9 mouse cellular contexts compared by ENCODE assay signal in genomic region chr17:83224451-83224971, GRCm38 (mm10). TPM values are rescaled to one million over a fixed set of nuclear protein-coding genes. Genes with fewer than 3 reads are reported as not detected.
A peak's percentile ranks its signal among the peaks of the same experiment; 100 is the strongest.
DNase-seq lines count a peak whose midpoint lies in the region; ATAC-seq and TF ChIP-seq lines count a peak whose summit lies in the region.
"Had no signal": no experiment of that assay in that cellular context is flagged by ENCODE, and none has a peak within 500 bp of the region (broad histone marks: within the 10 kb centered on the region; RNA-seq: fewer than 3 reads in every experiment).

No protein-coding gene starts in this region.

- intact Hi-C loops in gastrocnemius, postnatal 36 days (cut with DNase I) = no loop called here

- peaks cover 21% of the 10 kb centered on the region for H3K4me1 ChIP-seq in E14TG2a.4 (replicated peaks; ENCODE audit: low read depth, low read length)
- peaks cover 31% of the 10 kb centered on the region for H3K4me1 ChIP-seq in hindbrain, embryonic 12.5 days
- H3K4me1 ChIP-seq in limb, embryonic 11.5 days (ENCODE audit: control insufficient read depth, insufficient read depth, low read length) = peaks cover 33% of the 10 kb centered on the region

- H3K27ac ChIP-seq in hindbrain, embryonic 12.5 days = peak overlapping the region; percentile 60
- H3K27ac ChIP-seq in limb, embryonic 11.5 days (replicated peaks; ENCODE audit: low read depth, low read length) = no peak overlapping the region

- ATAC-seq in cerebellum, adult (ENCODE audit: insufficient number of reproducible peaks, low FRiP score, low TSS enrichment) = 0 out of 2 replicates have a peak, but pooled peaks have one; percentile 20
- peak; percentile 65 for ATAC-seq in hindbrain, embryonic 12.5 days (ENCODE audit: low FRiP score)
- no peak for ATAC-seq in limb, embryonic 11.5 days (ENCODE audit: insufficient number of reproducible peaks, low FRiP score, low TSS enrichment, low read depth)
- ATAC-seq: inflammation-experienced regulatory T-cells, adult 6 months had no signal

- no peak for DNase-seq in cerebellum, postnatal 25 days
- peak; percentile 44 for DNase-seq in limb, embryonic 11.5 days (ENCODE audit: low spot score)
- DNase-seq in urinary bladder, postnatal 25 days (ENCODE audit: low spot score) = no peak
- DNase-seq in spleen, postnatal 36 days (ENCODE audit: low spot score in 2 of 2) = no peak
- no peak for DNase-seq in gastrocnemius, postnatal 36 days

- no peaks in the 10 kb centered on the region for H3K9me3 ChIP-seq in E14TG2a.4 (ENCODE audit: low read length)
- no peaks in the 10 kb centered on the region for H3K9me3 ChIP-seq in hindbrain, embryonic 12.5 days (replicated peaks)
- H3K9me3 ChIP-seq in limb, embryonic 11.5 days (ENCODE audit: control insufficient read depth, low read length) = no peaks in the 10 kb centered on the region

- no peak overlapping the region for H3K9ac ChIP-seq in hindbrain, embryonic 12.5 days
- H3K9ac ChIP-seq in limb, embryonic 11.5 days (ENCODE audit: low read length) = no peak overlapping the region

- peak overlapping the region; percentile 71 for H3K4me3 ChIP-seq in E14TG2a.4 (replicated peaks; ENCODE audit: low read length)
- H3K4me3 ChIP-seq in hindbrain, embryonic 12.5 days = no peak overlapping the region
- H3K4me3 ChIP-seq in limb, embryonic 11.5 days (ENCODE audit: low read depth, low read length) = no peak overlapping the region

- H3K4me2 ChIP-seq in hindbrain, embryonic 12.5 days (replicated peaks) = no peak overlapping the region
- no peak overlapping the region for H3K4me2 ChIP-seq in limb, embryonic 11.5 days (ENCODE audit: low read depth, severe bottlenecking)

- WGBS in hindbrain, embryonic 12.5 days = 41% methylated on average over 13 of the region's 13 CpGs
- whole genome bisulfite sequencing in limb, embryonic 11.5 days = 47% methylated on average over 13 of the region's 13 CpGs

- H3K27me3 ChIP-seq in E14TG2a.4 (ENCODE audit: insufficient read depth, low read length) = peaks cover 64% of the 10 kb centered on the region
- H3K27me3 ChIP-seq in hindbrain, embryonic 12.5 days = no peaks in the 10 kb centered on the region
- H3K27me3 ChIP-seq in limb, embryonic 11.5 days (ENCODE audit: control insufficient read depth, insufficient read depth, low read length) = peaks cover 72% of the 10 kb centered on the region

- TF ChIP-seq CTCF in E14TG2a.4 (conservative IDR thresholded peaks at IDR 0.05; ENCODE audit: low read length) = no peak

- H3K36me3 ChIP-seq in E14TG2a.4 (ENCODE audit: insufficient read depth, low read length) = no peaks in the 10 kb centered on the region
- H3K36me3 ChIP-seq in hindbrain, embryonic 12.5 days = peaks cover 31% of the 10 kb centered on the region
- H3K36me3 ChIP-seq in limb, embryonic 11.5 days (ENCODE audit: control insufficient read depth, insufficient read depth, low read length) = peaks cover 3% of the 10 kb centered on the region; the same call in 1 of the 2 replicates

RNA-seq across cellular contexts. Expression of gene Pkdcc, which starts 9.4 kb away (rescaled TPM):
- polyA plus RNA-seq in hindbrain, embryonic 12.5 days (2016; fragmentation: Nextera tagmentation; extraction: Ambion mirVana) = 14.6 and 17.9 TPM in 2 replicates
- polyA plus RNA-seq in limb, embryonic 11.5 days (2014; fragmentation: Nextera tagmentation; extraction: Ambion mirVana) = 21.8 and 22.6 TPM in 2 replicates
- total RNA-seq in gastrocnemius, postnatal 36 days (2021) = 10 to 100 TPM; 86.3 to 90.2 TPM
